Mouse (Mus musculus) kidney, adult 9 months (tissue): ENCODE data around the gene Ada.
"Not testable (repeated sequence)": the region's sequence is repeated elsewhere in the genome, so short reads cannot be mapped to it uniquely, and the experiment has no call there.

ENCODE experiments used
- DNase-seq: peaks from one replicate; pipeline ENCODE4 v3.0.0; 2022

The Ada gene

GRCm38 (mm10) chr2:163693716-163694314 is 56.2 kb downstream of the Ada start:
- peak; percentile 68 for DNase-seq

- peak; percentile 41 for DNase-seq
Measured at GRCm38 (mm10) chr2:163692873-163693612, 57.0 kb downstream of the Ada start.

- DNase-seq, result no peak
Measured at GRCm38 (mm10) chr2:163691846-163692605, 58.0 kb downstream of the Ada start.

GRCm38 (mm10) chr2:163690409-163691304 is 59.4 kb downstream of the Ada start:
- DNase-seq, result no peak

GRCm38 (mm10) chr2:163689771-163690170 is 60.3 kb downstream of the Ada start:
- no peak for DNase-seq

- DNase-seq, result not testable (repeated sequence)
Measured at GRCm38 (mm10) chr2:163688377-163688776, 61.7 kb downstream of the Ada start.

- no peak for DNase-seq
Measured at GRCm38 (mm10) chr2:163686886-163687285, 63.2 kb downstream of the Ada start.

- DNase-seq, result no peak
Measured at GRCm38 (mm10) chr2:163686233-163686632, 63.8 kb downstream of the Ada start.

- DNase-seq, result peak; percentile 53
Measured at GRCm38 (mm10) chr2:163685761-163686200, 64.3 kb downstream of the Ada start.

- no peak for DNase-seq
Measured at GRCm38 (mm10) chr2:163685287-163685686, 64.8 kb downstream of the Ada start.

GRCm38 (mm10) chr2:163682344-163682743 is 67.7 kb downstream of the Ada start:
- no peak for DNase-seq

- DNase-seq, result no peak
Measured at GRCm38 (mm10) chr2:163676745-163677144, 73.3 kb downstream of the Ada start.
